Mouse (Mus musculus) midbrain, postnatal 0 days (tissue): Measurements from ENCODE around the gene Slc4a1ap. TPM values are rescaled to one million over a fixed set of nuclear protein-coding genes. Genes with fewer than 3 reads are reported as not detected.
"Not testable (repeated sequence)": the region's sequence is repeated elsewhere in the genome, so short reads cannot be mapped to it uniquely, and the experiment has no call there.

ENCODE experiments used
- ATAC-seq: fragments of 200-750 bp; cut with Nextera tagmentation; 2 replicates; pipeline ENCODE4 v1.8.0; 2017; ENCODE audit warnings: moderate number of reproducible peaks, mild to moderate bottlenecking, moderate TSS enrichment, moderate library complexity; ENCODE audit not compliant: low FRiP score
- DNase-seq: peaks from one replicate; pipeline ENCODE4 v3.0.0-alpha.2; 2015; ENCODE audit warnings: low spot score
- H3K27ac ChIP-seq: fragments of 300-500 bp; sonication (generic); 2 replicates; pipeline ENCODE4 v1.5.1; 2014; ENCODE audit warnings: low read depth, mild to moderate bottlenecking, low read length, mixed read lengths
- H3K27me3 ChIP-seq: fragments of 300-500 bp; sonication (generic); 2 replicates; pipeline ENCODE4 v1.6.1; 2014; ENCODE audit warnings: low read length, control low read depth, mixed read lengths; ENCODE audit not compliant: insufficient read depth
- H3K36me3 ChIP-seq: fragments of 300-500 bp; sonication (generic); 2 replicates; pipeline ENCODE4 v1.6.1; 2014; ENCODE audit warnings: low read length, control low read depth, mixed read lengths; ENCODE audit not compliant: insufficient read depth
- H3K4me1 ChIP-seq: fragments of 300-500 bp; sonication (generic); 2 replicates; pipeline ENCODE4 v1.6.1; 2014; ENCODE audit warnings: mild to moderate bottlenecking, control low read depth, antibody characterized with exemption, low read length, mixed read lengths; ENCODE audit not compliant: insufficient read depth
- H3K4me2 ChIP-seq: fragments of 300-500 bp; sonication (generic); 2 replicates; pipeline ENCODE4 v1.6.1; 2014; ENCODE audit warnings: low read depth, mild to moderate bottlenecking, low read length, mixed read lengths; ENCODE audit not compliant: poor library complexity, severe bottlenecking
- H3K4me3 ChIP-seq: fragments of 300-500 bp; sonication (generic); 2 replicates; pipeline ENCODE4 v1.5.1; 2014; ENCODE audit warnings: low read depth, mild to moderate bottlenecking, low read length, moderate library complexity
- H3K9ac ChIP-seq: fragments of 300-500 bp; sonication (generic); replicated peaks from 2 replicates; pipeline ENCODE4 v1.6.1; 2014; ENCODE audit warnings: mild to moderate bottlenecking, low read length, moderate library complexity, mixed read lengths; ENCODE audit not compliant: poor library complexity, severe bottlenecking
- H3K9me3 ChIP-seq: fragments of 300-500 bp; sonication (generic); 2 replicates; pipeline ENCODE4 v1.6.1; 2016; ENCODE audit warnings: low read length, control low read depth
- CTCF ChIP-seq: IDR thresholded peaks from 2 replicates; pipeline ENCODE4 v1.5.1; 2016; ENCODE audit warnings: antibody characterized with exemption, mild to moderate bottlenecking
- WGBS: fragments of 180-500 bp; shearing (Covaris S2); extraction: QIAGEN DNeasy Blood & Tissue Kit; methylation state at CpG from one replicate; pipeline ENCODE4 v1.1.7; 2014; 5-methylcytosine and 5-hydroxymethylcytosine counted together
- polyA plus RNA-seq: library from polyadenylated mRNA; unstranded; fragments of >200 nt; fragmentation: Nextera tagmentation; extraction: Ambion mirVana; gene quantifications from 2 replicates; pipeline ENCODE4 v1.2.1, GENCODE M21; 2015
- total RNA-seq: library from RNA; depleted of rRNA; stranded (reverse); fragments of >200 nt; gene quantifications from 2 replicates; pipeline ENCODE4 v1.2.3, GENCODE M21; 2014

Gene Slc4a1ap
- total and polyA plus RNA-seq, 2 experiments from 2014 or later: 30.1 to 39.6 TPM

DNA sequence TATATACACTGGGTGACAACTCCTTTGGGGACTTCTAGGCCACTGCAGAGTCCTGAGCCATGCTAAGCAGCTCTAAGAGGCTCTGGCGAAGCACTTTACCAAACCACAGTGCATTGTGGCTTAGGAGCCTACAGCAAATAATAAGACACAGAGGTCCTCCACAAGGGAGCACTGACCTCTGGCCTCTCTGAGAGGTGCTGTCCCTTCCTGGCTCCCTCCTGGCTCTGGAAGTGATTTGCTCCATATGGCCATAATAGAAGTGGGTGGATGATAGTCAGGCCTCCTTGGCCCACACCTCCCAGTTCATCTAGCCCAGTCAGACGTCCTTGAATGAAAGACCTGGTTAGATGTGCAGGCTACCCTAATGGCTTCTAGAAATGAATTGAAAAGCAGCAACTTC, 61.2 kb downstream of the Slc4a1ap start:
- ATAC-seq (no peak), DNase-seq (no peak)
- no peaks in the 10 kb centered on the region for H3K27me3 ChIP-seq
- TF ChIP-seq CTCF: no peak
- H3K9ac ChIP-seq: no peak overlapping the region
- H3K4me2 ChIP-seq: no peak overlapping the region
- no peaks in the 10 kb centered on the region for H3K4me1 ChIP-seq
- no peak overlapping the region for H3K27ac ChIP-seq
- no peaks in the 10 kb centered on the region for H3K9me3 ChIP-seq
- H3K4me3 ChIP-seq: no peak overlapping the region
- WGBS: 79% methylated on average over 2 of the region's 2 CpGs
- no peaks in the 10 kb centered on the region for H3K36me3 ChIP-seq

GRCm38 (mm10) chr5:31588672-31589071, 61.9 kb downstream of the Slc4a1ap start:
- peak; percentile 28; the same call in 1 of the 2 replicates for TF ChIP-seq CTCF
- H3K4me3 ChIP-seq, H3K27me3 ChIP-seq, H3K9ac ChIP-seq, ATAC-seq, DNase-seq, H3K9me3 ChIP-seq, H3K27ac ChIP-seq, H3K4me2 ChIP-seq, H3K4me1 ChIP-seq, H3K36me3 ChIP-seq: not testable (repeated sequence)
- WGBS: 85% methylated on average over 8 of the region's 8 CpGs

- TF ChIP-seq CTCF: no peak
- DNase-seq (peak; percentile 17), ATAC-seq (no peak)
- Histone ChIP-seq H3K9me3 (no peaks in the 10 kb centered on the region), H3K4me1 (no peaks in the 10 kb centered on the region), H3K4me3 (no peak overlapping the region), H3K27me3 (no peaks in the 10 kb centered on the region), H3K9ac (no peak overlapping the region), H3K36me3 (no peaks in the 10 kb centered on the region), H3K27ac (no peak overlapping the region), H3K4me2 (no peak overlapping the region)
- WGBS: 75% methylated on average over 14 of the region's 14 CpGs
Observed at GRCm38 (mm10) chr5:31589711-31590319, 63.0 kb downstream of the Slc4a1ap start.

- ATAC-seq: no peak
- no peak for DNase-seq
- no peak overlapping the region for H3K4me2 ChIP-seq
- no peaks in the 10 kb centered on the region for H3K4me1 ChIP-seq
- H3K9me3 ChIP-seq: no peaks in the 10 kb centered on the region
- H3K9ac ChIP-seq: no peak overlapping the region
- no peaks in the 10 kb centered on the region for H3K27me3 ChIP-seq
- no peak overlapping the region for H3K4me3 ChIP-seq
- TF ChIP-seq CTCF: no peak
- 94% methylated on average over 7 of the region's 7 CpGs for WGBS
- no peaks in the 10 kb centered on the region for H3K36me3 ChIP-seq
- H3K27ac ChIP-seq: no peak overlapping the region
Observed at GRCm38 (mm10) chr5:31591122-31591521, 64.3 kb downstream of the Slc4a1ap start.

- no peaks in the 10 kb centered on the region for H3K36me3 ChIP-seq
- DNase-seq (no peak), ATAC-seq (no peak)
- H3K9ac ChIP-seq: no peak overlapping the region
- no peaks in the 10 kb centered on the region for H3K27me3 ChIP-seq
- no peak overlapping the region for H3K4me3 ChIP-seq
- WGBS: 64% methylated on average over 4 of the region's 4 CpGs
- no peak for TF ChIP-seq CTCF
- H3K9me3 ChIP-seq: no peaks in the 10 kb centered on the region
- H3K4me1 ChIP-seq: peaks cover 4% of the 10 kb centered on the region
- H3K4me2 ChIP-seq: 0 out of 2 replicates have a peak overlapping the region, but pooled peaks have one; percentile 6
- H3K27ac ChIP-seq: no peak overlapping the region
Observed at GRCm38 (mm10) chr5:31595868-31596267, 69.1 kb downstream of the Slc4a1ap start.

- 7% methylated on average over 26 of the region's 26 CpGs for WGBS
- H3K4me2 ChIP-seq: peak within 1 kb of the TSS; percentile 49
- TF ChIP-seq CTCF: peak; percentile 60
- H3K4me3 ChIP-seq: peak within 1 kb of the TSS; percentile 30
- H3K9ac ChIP-seq: peak within 1 kb of the TSS; percentile 34; the same call in 1 of the 2 replicates
- H3K27me3 ChIP-seq: no peaks in the 10 kb centered on the region
- no peak within 1 kb of the TSS for H3K27ac ChIP-seq
- no peaks in the 10 kb centered on the region for H3K36me3 ChIP-seq
- peaks cover 4% of the 10 kb centered on the region for H3K4me1 ChIP-seq
- 0 out of 2 replicates have a peak, but pooled peaks have one; percentile 10 for ATAC-seq
- no peaks in the 10 kb centered on the region for H3K9me3 ChIP-seq
- DNase-seq: peak; percentile 61
Observed at GRCm38 (mm10) chr5:31596481-31597429, 70.0 kb downstream of the Slc4a1ap start, which contains the start of gene Mrpl33. Mrpl33 (plus strand) TSS chr5:31596935.
